Mouse (Mus musculus): Measurements from ENCODE around the gene Fam98b.

The Fam98b gene

DNA sequence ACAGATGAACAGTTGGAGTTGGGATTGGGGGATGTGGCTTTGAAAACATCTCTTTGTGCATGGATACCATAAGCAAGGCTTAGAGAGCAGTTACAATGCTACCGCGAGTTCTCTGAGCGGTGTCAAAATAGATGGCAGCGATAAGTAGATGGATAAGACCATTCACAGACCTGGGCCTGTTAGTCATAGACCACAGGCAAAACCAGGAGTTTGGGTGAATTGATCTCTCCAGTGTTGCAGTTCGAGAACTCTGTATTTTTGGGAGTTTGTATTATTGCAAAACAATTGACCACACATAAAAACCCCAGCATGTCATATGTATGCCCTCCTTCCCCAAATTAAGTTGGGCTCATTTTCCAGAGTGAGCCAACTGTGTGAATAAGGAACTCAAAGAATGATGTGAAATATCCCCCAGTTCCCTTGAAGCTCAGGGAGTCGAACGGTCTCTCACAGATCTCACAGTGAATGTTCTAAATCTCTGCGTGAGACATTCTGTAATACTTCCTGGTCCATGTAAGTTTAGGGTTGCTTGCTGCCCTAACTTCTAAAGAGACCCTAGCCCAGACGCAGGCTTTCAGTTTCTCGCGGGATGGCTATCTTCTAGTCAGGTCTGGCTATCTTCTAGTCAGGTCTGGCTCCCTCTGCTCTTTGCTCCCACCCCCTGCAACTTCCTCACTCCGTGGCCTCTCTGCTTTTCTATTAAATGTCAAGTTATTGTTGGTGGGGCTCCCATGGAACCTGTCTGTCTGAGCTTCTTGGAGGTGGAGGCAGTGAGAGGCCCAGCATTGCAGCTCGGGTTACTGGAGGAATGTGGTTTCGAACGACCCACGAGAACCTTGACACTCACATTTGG, 50.3 kb downstream of the Fam98b start:
- in situ Hi-C loops (cut with MboI, MseI): no loop called here

- in situ Hi-C loops (cut with MboI, MseI): no loop called here
Measured at GRCm38 (mm10) chr2:117303391-117304350, 54.1 kb downstream of the Fam98b start.

DNA sequence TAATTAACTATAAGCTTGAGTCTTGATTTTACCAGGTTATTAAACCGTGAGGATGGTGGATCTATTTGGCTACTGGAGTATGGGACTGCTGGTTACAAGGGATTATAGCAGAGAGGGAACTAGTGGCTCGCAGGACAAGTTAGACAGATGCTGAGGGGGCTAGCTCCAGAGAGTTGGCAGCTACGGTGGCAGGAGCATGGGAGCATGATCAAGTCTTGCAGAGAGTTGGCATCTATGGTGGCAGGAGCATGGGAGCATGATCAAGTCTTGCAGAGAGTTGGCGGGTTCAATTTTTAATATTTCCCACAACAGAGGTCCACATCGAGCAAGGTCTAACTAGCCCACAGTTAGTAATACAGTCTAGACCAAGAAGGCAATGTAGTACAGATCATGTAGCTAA, 55.4 kb downstream of the Fam98b start:
- in situ Hi-C loops (cut with MboI, MseI): no loop called here

DNA sequence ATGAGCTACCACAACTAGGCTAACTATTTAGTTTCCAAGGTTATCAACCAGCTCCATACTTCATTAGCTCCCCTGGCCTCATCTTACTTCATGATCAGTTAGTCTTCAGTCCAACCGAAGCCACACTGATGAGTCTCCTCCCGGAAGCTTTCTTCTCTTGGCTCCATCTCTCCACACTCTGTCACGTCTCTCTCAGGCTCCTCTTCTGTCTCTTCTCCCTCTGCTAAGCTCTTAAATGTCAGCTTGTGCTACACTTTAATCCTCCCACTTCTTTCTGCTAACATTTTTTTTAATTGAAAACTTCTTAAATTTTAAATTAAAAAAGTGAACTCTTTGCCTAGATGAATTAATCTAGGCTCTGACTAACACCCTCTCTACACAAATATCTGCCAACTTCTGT, 58.4 kb downstream of the Fam98b start:
- in situ Hi-C loops (cut with MboI, MseI): no loop called here

DNA sequence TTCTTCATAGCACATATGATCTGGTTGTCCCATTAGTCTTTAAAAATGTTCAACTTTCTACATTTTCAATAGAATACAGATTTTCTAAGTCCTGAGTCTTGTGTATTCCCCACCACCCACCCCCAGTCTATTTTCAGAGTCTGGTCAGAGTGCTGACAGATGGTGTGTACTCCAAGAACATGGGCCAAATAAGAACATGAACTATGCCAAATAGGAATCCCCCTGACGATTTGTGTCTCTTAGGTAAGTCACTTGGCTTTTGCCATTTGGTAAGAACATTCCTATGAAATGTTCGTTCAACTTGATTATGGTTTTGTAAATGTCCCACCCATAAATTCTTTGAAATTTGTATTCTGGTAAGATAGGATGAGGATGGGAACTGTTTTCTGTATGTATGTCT, 59.5 kb downstream of the Fam98b start:
- in situ Hi-C loops (cut with MboI, MseI): no loop called here

DNA sequence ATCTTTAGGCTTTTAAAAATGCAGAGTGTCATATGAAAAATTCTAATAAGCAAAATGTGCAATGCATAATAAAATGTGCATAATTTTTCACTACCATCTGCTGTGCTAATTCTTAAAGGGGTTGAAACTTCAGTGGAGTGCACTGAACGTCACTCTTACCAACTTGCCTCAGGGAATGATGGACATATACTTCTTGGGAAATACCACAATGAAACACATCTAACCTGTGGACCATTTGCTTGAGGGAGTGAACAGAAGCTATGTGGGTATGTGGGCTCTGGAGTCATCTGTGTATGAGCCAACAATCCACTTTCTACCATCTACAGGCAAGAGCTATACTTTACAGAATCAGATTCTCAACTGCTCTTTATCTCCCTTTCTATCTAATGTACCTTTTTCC, 61.8 kb downstream of the Fam98b start:
- in situ Hi-C loops (cut with MboI, MseI): no loop called here

DNA sequence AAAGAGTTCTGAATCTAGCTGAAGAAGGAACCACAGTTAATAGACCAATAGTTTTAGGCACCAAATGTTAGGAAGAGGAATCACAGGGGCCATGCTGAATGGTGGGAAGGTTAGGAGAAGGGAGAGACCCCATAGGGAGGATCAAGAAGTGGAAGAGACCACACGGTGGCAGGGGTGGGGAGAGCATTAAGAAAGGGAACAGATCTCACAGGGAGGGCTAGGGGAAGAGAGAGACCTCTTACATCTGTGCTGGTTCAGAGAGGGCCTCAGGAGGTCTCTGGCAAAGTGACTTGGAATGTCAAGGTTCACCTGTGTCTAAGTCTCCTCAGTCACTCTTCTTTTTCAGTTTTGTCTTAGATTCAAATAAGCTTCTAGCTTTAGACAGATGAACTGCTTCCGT, 62.5 kb downstream of the Fam98b start:
- in situ Hi-C loops (cut with MboI, MseI): no loop called here

DNA sequence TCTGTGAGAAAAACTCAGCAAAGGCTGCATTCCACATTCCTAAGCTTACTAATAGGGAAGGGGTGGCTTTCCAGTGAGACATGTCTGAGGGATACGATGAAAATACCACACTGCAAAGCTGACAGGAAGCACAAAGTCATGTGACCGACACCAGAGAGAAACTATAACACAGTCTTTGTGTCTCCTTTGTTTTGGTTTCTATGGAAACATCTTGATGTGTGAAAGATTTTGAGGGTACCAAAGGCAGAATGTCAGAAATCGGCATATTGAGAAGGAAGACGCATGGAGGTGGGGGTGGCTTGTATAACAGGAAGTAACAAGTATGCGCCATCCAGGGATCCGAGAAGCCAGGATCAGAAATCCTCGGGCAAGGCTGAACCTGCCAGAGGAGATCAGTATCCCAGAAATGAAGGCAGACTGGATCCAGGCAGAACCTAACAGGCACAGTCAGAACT, 62.9 kb downstream of the Fam98b start:
- in situ Hi-C loops (cut with MboI, MseI): no loop called here

GRCm38 (mm10) chr2:117313586-117314235, 64.2 kb downstream of the Fam98b start:
- in situ Hi-C loops (cut with MboI, MseI): no loop called here

GRCm38 (mm10) chr2:117318991-117319390, 69.5 kb downstream of the Fam98b start:
- in situ Hi-C loops (cut with MboI, MseI): no loop called here
